Mouse (Mus musculus) megakaryocyte, adult 5-6 weeks (primary cell): Measurements from ENCODE around the gene Lrig1. TPM values are rescaled to one million over a fixed set of nuclear protein-coding genes. Genes with fewer than 3 reads are reported as not detected.
"Not testable (repeated sequence)": the region's sequence is repeated elsewhere in the genome, so short reads cannot be mapped to it uniquely, and the experiment has no call there.

Source experiments
- ATAC-seq: 2 replicates; pipeline ENCODE4 v1.8.0; 2016; ENCODE audit warnings: mild to moderate bottlenecking, inconsistent platforms; ENCODE audit not compliant: poor library complexity, severe bottlenecking
- total RNA-seq, 2 experiments: library from RNA; stranded (forward) in 1 of 2; stranded (reverse) in 1 of 2; fragments of 153-499, 151-499 nt in 1 of 2; fragments of 221-1000, 200-1000 nt in 1 of 2; gene quantifications; 2 replicates each; pipeline versions ENCODE4 v1.2.3 to v1.2.4; 2015 to 2017

Gene Lrig1
- total RNA-seq, 2 experiments from 2014 or later = 0.04 TPM; not detected in 1

GRCm38 (mm10) chr6:94592243-94592642, 107.7 kb downstream of the Lrig1 start:
- ATAC-seq = no peak

GRCm38 (mm10) chr6:94588365-94588764, 111.6 kb downstream of the Lrig1 start:
- no peak for ATAC-seq

- no peak for ATAC-seq
Measured at GRCm38 (mm10) chr6:94584976-94585375, 115.0 kb downstream of the Lrig1 start.

- no peak for ATAC-seq
Measured at GRCm38 (mm10) chr6:94584147-94584695, 115.7 kb downstream of the Lrig1 start.

- no peak for ATAC-seq
Measured at GRCm38 (mm10) chr6:94582055-94582454, 117.9 kb downstream of the Lrig1 start.

- ATAC-seq = no peak
Measured at GRCm38 (mm10) chr6:94577991-94578390, 122.0 kb downstream of the Lrig1 start.

- no peak for ATAC-seq
Measured at GRCm38 (mm10) chr6:94575526-94576166, 124.3 kb downstream of the Lrig1 start.

- no peak for ATAC-seq
Measured at GRCm38 (mm10) chr6:94568040-94568439, 131.9 kb downstream of the Lrig1 start.

GRCm38 (mm10) chr6:94565766-94566165, 134.2 kb downstream of the Lrig1 start:
- ATAC-seq = no peak

GRCm38 (mm10) chr6:94563203-94563940, 136.6 kb downstream of the Lrig1 start:
- ATAC-seq = no peak

- ATAC-seq = no peak
Measured at GRCm38 (mm10) chr6:94561346-94561745, 138.6 kb downstream of the Lrig1 start.

GRCm38 (mm10) chr6:94560896-94561295, 139.1 kb downstream of the Lrig1 start:
- ATAC-seq = no peak

GRCm38 (mm10) chr6:94558603-94559002, 141.4 kb downstream of the Lrig1 start:
- ATAC-seq = not testable (repeated sequence)

Other genes starting within 250 kb of the Lrig1 start
- gene Slc25a26, start 199.8 kb downstream of the Lrig1 start, total RNA-seq (2015) = 1.3 and 3.8 TPM in 2 replicates
- gene Slc25a26, start 199.8 kb downstream of the Lrig1 start, total RNA-seq (2017) = 0.70 and 2.8 TPM in 2 replicates